Mouse (Mus musculus) ES-CJ7 (cell line): Measurements from ENCODE around the gene Igsf8.

Source experiments
- DNase-seq: peaks from one replicate; pipeline ENCODE4 v3.0.0; 2011; ENCODE audit warnings: low read depth, low spot score

Gene Igsf8

DNA sequence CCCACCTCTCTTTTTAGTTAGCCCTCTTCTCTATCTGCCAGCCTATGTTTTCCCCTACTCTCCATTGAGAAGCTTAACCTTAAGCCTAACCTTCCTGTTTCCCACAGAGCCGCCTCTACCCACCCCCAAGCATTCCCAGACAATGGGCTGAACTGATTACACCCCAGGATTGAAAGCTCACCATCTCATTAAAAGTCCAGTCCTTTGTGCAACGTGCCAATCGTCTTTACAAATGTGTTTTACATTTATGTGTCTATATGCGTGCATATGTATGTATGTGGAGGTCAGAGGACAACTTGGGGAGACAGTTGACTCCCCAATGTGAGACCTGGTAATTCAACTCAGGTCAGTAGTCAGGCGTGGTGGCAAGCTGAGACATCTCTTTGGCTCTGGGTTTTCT is 61.9 kb downstream of the Igsf8 start:
- DNase-seq, result peak; percentile 72

DNA sequence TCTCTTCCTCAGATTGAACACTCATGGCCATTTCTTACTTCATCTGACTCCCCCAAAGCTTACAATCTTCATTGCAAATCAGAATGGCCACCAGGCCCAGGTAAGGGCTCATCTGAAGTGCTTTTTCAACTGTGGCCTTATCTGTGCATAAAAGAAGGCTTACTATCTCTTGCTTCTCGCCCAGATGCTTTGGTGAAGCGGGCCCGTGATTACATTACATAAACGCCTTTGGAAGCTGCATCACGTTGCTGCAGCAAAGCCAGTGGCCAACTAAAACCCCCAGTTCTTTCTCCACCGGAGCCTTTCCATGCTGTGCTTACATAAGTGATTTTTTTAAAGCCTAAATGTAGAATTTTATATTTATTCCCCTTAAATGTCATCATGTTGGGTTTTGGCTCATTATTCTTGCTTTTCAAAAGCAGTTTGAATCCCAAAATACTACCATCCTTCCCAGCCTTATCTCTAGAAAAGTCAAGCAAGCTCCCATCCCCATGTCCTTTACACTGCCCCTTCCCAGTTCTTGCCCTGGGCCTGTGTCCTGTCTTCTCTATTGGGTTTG is 62.4 kb downstream of the Igsf8 start:
- DNase-seq, result no peak

DNA sequence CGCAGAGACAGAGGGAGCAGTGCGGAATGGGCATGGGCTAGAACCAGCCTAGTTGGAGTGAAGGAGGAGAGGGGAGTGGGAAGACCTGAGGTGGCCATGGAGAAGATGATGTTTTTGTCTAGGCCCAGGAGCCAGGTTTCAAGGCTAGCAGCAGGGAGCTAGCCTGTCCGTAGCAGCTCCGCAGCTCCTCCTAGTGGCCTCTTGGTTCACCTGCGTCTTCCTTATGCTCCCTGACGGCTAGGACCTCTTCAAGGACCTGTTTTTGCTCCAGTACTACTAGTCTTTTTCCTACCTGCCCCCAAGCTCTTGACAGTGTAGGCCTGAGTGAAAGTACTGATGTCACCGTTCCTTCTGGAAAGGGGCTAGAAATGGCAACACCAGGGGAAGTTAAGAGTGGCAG is 63.3 kb downstream of the Igsf8 start:
- peak; percentile 94 for DNase-seq

DNA sequence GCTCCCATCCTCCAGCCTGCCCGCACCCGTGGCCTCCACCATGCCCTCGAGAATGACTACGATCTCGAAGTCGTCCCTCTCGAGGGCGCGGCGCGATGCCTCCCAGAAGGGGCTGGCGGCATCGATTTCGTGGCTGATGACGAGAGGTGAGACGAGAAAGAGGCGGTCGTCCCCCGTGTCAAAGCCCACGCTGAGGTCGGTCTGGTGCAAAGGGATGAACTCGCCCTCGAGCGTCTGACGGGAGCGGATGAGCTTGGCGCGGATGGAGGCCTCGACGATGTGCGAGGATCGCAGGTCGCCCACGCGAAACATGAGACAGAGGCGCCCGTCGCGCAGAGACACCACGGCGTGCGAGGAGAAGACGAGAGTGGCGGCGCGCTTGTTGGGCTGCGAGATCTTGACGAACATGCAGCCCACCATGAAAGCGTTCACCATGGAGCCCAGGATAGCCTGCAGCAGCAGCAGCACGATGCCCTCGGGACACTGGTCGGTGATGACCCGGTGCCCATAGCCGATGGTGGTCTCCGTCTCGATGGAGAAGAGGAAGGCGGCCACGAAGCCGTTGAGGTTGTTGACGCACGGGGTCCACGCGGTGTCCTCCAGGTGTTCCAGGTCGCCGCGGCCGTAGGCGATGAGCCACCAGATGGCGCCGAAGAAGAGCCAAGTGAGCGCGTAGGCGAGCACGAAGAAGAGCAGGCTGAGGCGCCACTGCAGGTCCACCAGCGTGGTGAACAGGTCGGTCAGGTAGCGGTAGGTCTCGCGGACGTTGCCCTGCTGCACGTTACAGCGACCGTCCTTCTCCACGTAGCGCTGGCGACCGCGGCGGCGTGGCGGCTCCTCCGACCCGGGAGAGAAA is 64.5 kb downstream of the Igsf8 start:
- peak; percentile 88 for DNase-seq

DNA sequence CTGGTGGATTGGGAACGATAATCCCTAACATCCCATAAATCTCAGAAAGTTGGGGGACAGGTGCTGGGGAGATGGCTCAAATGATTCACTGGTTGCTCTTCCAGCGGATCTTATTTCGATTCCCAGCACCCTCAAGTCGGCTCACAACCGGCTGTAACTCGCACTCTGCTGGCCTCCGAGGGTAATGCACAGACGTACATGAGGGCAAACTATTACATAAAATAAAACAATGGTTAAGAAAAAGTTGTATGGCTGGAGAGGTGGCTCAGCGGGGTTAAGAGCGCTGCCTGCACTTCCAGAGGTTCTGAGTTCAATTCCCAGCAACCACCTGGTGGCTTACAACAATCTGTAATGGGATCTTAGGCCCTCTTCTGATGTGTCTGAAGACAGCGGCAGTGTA is 65.2 kb downstream of the Igsf8 start:
- DNase-seq, result peak; percentile 87

GRCm38 (mm10) chr1:172327206-172328001 is 66.0 kb downstream of the Igsf8 start:
- no peak for DNase-seq

DNA sequence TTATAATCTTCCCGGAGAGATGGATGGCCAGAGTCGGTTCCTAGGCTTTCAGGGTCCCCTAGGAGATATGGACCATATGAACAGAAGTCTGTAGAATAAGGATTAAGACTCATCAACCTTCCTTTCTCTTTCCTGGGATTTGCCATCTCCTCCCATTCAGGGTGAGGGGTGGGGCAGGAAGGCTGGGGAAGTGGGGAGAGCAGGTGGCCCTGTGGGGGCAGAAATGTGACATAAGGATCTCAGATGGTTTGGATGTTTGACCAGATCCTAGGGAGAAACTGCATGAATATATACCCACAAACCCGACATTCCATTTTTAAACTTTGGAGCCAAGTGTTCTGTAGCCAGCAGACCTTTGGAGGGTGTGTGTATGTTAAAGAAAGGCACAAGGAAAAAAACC is 66.6 kb downstream of the Igsf8 start:
- DNase-seq, result no peak

DNA sequence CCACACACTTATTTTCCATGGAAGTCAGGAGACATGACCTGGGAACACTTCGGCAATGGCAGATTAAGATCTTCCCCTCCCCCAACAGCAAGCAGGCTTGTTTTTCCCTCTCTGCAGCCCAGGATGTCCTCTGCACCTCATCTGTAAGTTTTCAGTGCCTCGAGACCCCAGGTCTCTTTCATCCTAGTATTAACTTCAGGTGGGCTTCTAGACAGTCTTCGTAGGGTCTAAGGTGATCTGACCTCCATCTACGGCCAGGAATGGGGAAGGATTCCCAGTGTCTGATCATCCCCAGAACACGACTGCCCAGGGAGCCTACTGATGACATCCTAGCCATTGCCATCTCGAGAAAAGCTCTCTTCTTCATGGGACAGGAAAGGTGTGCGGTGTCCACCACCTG is 67.0 kb downstream of the Igsf8 start:
- no peak for DNase-seq

DNA sequence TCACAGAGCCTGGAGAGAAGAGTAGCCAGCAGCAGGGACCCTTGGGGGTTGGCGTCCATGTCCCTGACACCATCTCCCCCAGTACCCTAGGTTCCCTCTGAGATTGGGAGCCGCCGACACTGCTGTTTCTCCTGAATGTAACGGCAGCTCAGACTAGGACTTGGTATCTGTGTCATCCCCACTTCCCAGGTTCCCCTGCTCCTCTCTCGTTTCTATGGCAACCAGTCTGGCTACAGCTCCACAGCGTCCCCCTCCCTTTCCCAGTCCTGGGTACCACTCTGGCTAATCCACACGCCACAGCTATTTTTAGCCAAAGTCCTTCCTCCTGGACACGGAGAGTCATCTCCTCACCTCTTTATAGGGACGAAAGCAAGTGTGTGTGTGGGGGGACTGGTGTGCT is 67.7 kb downstream of the Igsf8 start, which contains the start of gene Kcnj9:
Gene Kcnj9, minus strand, starts transcription at position 188 of the 400 bp plus-strand sequence.
- peak; percentile 55 for DNase-seq

DNA sequence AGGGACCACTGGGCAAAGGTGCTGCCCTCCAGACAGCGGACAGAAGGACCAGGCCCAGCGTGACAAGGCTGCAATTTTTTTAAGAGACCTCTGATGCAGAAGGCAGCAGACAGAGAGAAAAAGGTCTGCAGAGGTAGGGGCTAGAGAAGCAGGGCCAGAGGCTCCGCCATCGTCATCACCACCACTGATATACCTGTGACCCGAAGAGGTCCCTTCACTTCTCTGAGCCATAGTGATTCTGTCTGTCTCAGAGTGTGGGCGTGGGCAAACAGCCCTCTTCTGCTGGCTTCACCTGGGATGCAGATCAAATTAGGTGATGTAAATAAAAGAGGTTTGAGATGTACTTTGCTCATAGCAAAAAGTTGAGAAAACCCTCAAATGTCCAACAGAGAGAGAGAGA is 68.2 kb downstream of the Igsf8 start:
- DNase-seq, result no peak

DNA sequence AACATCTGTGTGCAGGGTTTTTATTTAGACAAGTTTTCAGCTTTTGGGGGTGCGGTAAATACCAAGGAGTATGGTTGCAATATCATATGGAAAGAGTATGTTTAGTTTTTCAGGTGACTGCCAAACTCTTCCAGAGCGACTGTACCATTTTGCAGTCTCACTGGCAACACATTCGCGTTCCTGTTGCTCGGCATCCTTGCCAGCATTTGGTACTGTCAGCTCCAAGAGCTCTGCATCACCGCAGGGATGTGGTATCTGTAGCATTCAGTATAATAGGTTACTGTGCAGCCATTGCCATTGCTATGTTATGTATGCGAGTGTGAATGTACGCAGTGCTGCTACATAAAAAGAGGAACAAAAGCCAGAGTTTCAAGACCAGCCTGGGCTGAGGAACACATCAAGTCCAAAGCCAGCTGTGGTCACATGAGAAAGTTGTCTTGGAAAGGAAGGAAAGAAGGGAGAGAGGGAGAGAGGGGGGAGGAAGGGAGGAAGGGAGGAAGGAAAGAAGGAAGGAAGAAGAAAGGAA is 70.0 kb downstream of the Igsf8 start:
- DNase-seq, result no peak

DNA sequence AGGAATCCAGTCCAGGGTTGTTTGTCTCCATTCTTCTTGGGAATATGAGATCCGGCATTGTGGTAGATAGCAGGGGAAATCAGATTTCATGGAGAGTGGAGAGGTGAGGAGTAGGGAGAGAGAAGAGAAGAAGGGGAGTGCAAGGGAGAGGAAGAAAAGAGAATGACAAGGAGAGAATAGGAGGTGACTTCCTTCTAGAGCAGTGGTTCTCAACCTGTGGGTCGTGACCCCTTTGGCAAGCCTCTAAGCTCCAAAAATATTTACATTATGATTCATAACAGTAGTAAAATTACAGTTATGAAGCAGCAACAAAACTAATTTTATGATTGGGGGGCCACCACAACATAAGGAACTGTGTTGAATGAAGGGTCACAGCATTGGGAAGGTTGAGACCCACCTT is 71.5 kb downstream of the Igsf8 start:
- DNase-seq, result no peak

DNA sequence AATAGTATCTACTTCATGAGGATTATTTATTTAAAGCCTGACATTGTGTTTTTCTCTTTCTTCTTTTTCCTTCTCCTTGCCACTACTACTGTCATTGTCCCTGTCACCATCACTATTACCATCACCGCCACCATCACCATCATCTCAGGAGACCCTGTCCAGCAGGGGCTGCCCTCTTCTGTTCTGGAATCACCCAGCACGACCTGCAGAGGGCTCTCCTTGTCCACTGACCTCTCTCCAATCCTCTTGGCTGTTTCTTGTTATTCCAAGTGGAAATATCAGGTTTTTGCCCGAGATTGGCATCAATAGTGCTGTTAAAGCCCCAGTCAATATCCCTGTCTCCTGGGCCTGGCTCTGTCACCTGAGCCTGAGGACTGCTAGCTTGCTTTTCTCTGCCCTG is 72.1 kb downstream of the Igsf8 start:
- DNase-seq, result no peak

GRCm38 (mm10) chr1:172335804-172336203 is 74.4 kb downstream of the Igsf8 start:
- no peak for DNase-seq

DNA sequence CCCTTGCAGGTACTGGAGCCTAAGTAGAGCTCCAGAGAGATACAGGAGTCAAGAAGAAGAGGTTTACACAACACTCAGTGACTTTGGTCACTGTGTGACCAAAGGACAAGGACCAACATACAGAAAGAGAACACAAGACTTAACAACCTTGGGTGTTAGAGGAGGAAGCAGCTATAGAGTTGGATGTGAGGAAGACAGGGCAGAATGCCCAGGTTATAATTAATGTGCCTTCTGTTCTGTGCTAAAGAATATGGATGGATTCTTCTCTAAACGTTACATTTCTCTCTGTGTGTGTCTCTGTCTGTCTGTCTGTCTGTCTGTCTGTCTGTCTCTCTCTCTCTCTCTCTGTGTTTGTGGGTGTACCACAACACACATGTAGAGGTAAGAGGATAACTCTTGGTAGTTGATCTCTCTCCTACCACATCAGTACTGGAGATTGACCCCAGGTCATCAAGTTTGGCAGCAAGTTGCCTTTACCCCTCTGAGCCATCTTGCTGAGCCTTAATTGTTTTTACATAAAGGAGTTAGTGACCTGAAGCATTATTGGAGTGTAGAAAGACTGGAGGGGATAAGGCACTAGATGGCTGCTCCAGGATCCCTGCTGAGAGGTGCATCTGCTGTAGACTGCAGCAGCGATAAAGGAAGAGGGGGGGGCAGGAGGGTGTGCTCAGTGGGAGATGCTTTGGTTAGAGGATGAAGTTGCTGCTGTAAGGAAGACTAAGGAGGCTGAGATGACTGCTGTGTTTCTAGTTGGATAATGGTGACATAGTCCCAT is 76.2 kb downstream of the Igsf8 start:
- no peak for DNase-seq

DNA sequence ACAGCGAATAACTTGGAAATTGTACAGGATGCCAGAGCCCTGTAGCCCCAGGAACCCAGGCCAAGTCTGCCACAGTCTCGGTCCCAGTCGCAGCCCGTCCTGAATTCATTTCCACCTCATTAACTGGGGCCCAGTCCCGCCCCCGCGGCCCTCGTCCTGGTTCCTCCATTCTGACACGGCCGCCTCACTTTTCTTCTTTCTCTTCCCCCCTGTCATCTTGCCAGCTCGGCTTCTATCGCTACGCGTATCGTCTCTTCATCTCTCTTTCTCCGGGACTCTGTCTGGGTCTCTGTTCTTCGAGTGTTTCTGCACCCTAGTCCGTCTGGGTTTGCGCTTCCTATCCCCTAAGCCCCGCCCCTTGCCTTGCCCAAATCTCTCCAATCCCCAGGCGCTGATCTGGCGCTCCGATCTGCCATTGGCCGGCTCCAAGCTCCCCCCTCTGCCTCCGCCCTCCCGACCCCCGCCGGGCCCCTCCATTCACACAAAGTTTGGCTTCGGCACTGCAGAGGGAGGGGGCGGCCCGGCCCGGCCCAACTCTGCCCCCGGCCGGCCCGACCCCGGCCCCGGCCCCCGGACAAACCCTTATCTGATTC is 79.4 kb downstream of the Igsf8 start, which contains the start of gene Kcnj10:
Gene Kcnj10, plus strand, starts transcription at position 482 of the 593 bp plus-strand sequence.
- peak; percentile 92 for DNase-seq

GRCm38 (mm10) chr1:172341386-172341785 is 79.9 kb downstream of the Igsf8 start:
- no peak for DNase-seq

DNA sequence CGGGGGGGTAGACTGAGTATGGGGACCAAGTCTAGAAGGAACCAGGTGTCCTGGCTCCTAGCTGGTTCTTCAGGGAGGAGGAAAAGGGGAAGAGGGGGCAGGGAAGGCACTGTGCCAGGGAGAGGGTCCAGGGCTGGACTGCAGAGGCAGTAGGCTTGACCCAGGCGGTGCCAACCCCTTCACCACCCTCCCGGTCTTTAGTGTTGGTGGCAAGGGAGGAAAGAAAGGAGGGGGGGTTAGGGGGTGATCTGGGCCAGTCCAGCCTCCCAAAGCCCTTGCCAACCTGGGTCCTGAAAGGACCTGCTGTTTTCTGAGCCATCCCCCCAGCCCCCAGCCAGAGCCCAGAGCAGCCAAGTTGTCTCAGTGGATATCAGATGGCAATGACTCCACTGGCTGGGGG is 81.3 kb downstream of the Igsf8 start:
- no peak for DNase-seq

DNA sequence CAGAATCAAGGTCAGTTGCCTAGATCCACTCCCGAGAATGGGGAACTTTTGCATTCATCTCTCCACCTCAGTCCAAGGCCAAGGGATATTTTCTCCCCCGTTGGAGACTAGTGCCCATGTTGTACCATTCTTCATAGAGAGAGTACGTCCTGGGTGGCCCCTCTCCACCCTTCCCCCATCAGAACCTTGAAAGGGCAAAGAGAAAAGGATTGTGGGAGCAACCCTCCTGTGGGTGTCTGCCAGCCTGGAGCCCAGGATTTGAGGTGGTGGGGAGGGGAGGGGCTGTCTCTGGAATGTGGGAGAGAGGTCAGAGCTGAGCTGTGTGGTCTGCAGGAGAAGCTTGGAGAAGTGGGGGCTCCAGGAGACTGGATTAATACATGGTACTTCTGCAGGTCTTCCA is 82.5 kb downstream of the Igsf8 start:
- no peak for DNase-seq

GRCm38 (mm10) chr1:172344820-172345219 is 83.4 kb downstream of the Igsf8 start:
- no peak for DNase-seq

DNA sequence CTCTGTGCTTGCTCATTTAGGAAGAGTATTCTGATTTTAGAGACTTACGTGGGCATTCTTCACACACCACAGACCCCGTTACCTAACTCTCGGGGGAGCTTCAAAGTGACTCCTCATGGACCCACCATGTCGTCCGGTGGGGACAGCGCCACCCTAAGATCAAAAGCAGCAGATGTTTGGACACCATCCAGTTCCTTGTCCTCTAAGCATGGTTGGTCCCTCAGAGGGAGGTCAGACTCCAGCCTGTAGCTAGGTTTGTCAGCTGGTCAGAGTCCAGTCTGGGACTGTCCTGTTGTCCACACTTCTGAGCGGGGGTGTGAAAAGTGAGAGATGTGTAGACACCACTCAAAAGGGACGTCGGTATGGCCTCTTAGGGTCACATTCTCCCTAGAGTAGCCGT is 85.3 kb downstream of the Igsf8 start:
- no peak for DNase-seq
